Mouse (Mus musculus) limb, embryonic 14.5 days (tissue): Measurements from ENCODE around the gene E2f4. TPM values are rescaled to one million over a fixed set of nuclear protein-coding genes. Genes with fewer than 3 reads are reported as not detected.

Experiments
- ATAC-seq: fragments of 200-750 bp; cut with Nextera tagmentation; 2 replicates; pipeline ENCODE4 v1.8.0; 2017; ENCODE audit warnings: low read depth, moderate number of reproducible peaks, moderate TSS enrichment; ENCODE audit not compliant: low FRiP score
- DNase-seq: peaks from one replicate; pipeline ENCODE4 v3.0.0-alpha.2; 2015; ENCODE audit warnings: low spot score
- H3K27ac ChIP-seq: fragments of 300-500 bp; sonication (generic); replicated peaks from 2 replicates; pipeline ENCODE4 v1.5.1; 2014; ENCODE audit warnings: low read depth, mild to moderate bottlenecking, low read length, moderate library complexity, mixed read lengths
- H3K27me3 ChIP-seq: fragments of 300-500 bp; sonication (generic); 2 replicates; pipeline ENCODE4 v1.6.1; 2014; ENCODE audit warnings: low read length, mixed read lengths; ENCODE audit not compliant: control insufficient read depth, insufficient read depth
- H3K36me3 ChIP-seq: fragments of 300-500 bp; sonication (generic); 2 replicates; pipeline ENCODE4 v1.6.1; 2014; ENCODE audit warnings: mild to moderate bottlenecking, low read length, moderate library complexity, mixed read lengths; ENCODE audit not compliant: control insufficient read depth, insufficient read depth
- H3K4me1 ChIP-seq: fragments of 300-500 bp; sonication (generic); 2 replicates; pipeline ENCODE4 v1.6.1; 2014; ENCODE audit warnings: antibody characterized with exemption, low read length, mixed read lengths; ENCODE audit not compliant: control insufficient read depth, insufficient read depth
- H3K4me2 ChIP-seq: fragments of 300-500 bp; sonication (generic); replicated peaks from 2 replicates; pipeline ENCODE4 v1.6.1; 2014; ENCODE audit warnings: low read depth, mild to moderate bottlenecking, low read length, moderate library complexity; ENCODE audit not compliant: severe bottlenecking
- H3K4me3 ChIP-seq: fragments of 300-500 bp; sonication (generic); replicated peaks from 2 replicates; pipeline ENCODE4 v1.5.1; 2014; ENCODE audit warnings: low read length
- H3K9ac ChIP-seq: fragments of 300-500 bp; sonication (generic); 2 replicates; pipeline ENCODE4 v1.6.1; 2014; ENCODE audit warnings: mild to moderate bottlenecking, low read depth, low read length, moderate library complexity; ENCODE audit not compliant: severe bottlenecking
- H3K9me3 ChIP-seq: fragments of 300-500 bp; sonication (generic); 2 replicates; pipeline ENCODE4 v1.6.1; 2016; ENCODE audit warnings: low read length; ENCODE audit not compliant: control insufficient read depth
- POLR2A ChIP-seq: fragments of 200-500 bp; IDR thresholded peaks from 2 replicates; pipeline ENCODE4 v1.8.0; 2012; ENCODE audit warnings: inconsistent platforms, mild to moderate bottlenecking, moderate library complexity, borderline replicate concordance; ENCODE audit not compliant: insufficient read depth, insufficient read length; ENCODE audit errors: extremely low read depth
- WGBS: fragments of 180-500 bp; shearing (Covaris S2); extraction: QIAGEN DNeasy Blood & Tissue Kit; methylation state at CpG from one replicate; pipeline ENCODE4 v1.1.7; 2014; 5-methylcytosine and 5-hydroxymethylcytosine counted together
- polyA plus RNA-seq, 2 experiments: library from polyadenylated mRNA; depleted of rRNA in 1 of 2; stranded (reverse) in 1 of 2; unstranded in 1 of 2; fragments of >200 nt; fragmentation: Nextera tagmentation in 1 of 2; extraction: Ambion mirVana in 1 of 2; gene quantifications; 2 replicates each; pipeline versions ENCODE4 v1.2.1 to v1.2.3; 2012 to 2014

Gene E2f4
- polyA plus RNA-seq, 2 experiments, result 76.2 to 136 TPM

DNA sequence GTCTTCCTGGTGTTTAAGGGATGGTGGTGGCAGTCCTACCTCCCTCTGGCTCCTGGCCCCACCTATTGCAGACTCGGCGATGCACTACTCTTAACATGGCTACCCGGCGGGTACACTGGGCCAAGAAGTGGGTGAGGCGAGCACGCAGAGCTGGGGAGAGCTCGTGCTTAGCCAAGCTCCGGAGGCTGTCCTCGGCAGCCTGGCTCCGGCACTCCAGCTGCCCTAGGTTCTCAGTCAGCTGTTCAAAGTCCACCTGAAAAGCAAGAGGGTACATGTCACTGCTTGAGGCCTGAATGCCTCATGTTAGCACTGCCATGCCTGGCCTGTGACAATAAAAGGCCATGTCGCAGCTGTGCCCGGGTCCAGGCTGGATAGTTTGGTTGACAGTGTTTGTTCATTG is 32.9 kb downstream of the E2f4 start:
- Histone ChIP-seq H3K4me1 (peaks cover 10% of the 10 kb centered on the region), H3K27me3 (no peaks in the 10 kb centered on the region), H3K36me3 (peaks cover 69% of the 10 kb centered on the region), H3K9ac (no peak overlapping the region), H3K27ac (no peak overlapping the region), H3K4me2 (no peak overlapping the region), H3K9me3 (no peaks in the 10 kb centered on the region), H3K4me3 (no peak overlapping the region)
- TF ChIP-seq POLR2A, result no peak
- ATAC-seq (no peak), DNase-seq (no peak)
- WGBS, result 95% methylated on average over 12 of the region's 12 CpGs

DNA sequence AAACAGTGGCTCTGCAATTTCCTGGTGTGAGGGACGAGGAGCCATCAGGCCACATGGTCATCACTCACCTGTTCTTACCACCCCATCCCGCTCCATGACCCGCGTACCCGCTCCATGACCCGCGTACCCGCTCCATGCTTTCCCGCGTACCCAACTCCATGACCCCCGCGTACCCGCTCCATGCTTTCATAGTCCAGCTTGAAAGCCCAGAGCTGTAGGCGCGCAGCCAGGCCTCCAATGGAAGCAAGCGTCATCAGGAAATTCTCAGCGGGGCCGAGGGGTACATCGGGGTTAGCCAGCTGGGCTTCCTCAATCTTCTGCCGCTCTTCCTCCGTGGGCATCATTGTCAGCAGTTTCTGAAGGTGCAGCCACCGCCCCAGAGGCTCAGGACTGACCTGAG is 34.0 kb downstream of the E2f4 start:
- Histone ChIP-seq H3K9ac (no peak overlapping the region), H3K36me3 (peaks cover 80% of the 10 kb centered on the region), H3K9me3 (no peaks in the 10 kb centered on the region), H3K4me1 (peaks cover 7% of the 10 kb centered on the region; the same call in 1 of the 2 replicates), H3K27me3 (no peaks in the 10 kb centered on the region), H3K4me2 (no peak overlapping the region), H3K27ac (no peak overlapping the region), H3K4me3 (no peak overlapping the region)
- WGBS, result 94% methylated on average over 22 of the region's 22 CpGs
- DNase-seq (no peak), ATAC-seq (no peak)
- no peak for TF ChIP-seq POLR2A

DNA sequence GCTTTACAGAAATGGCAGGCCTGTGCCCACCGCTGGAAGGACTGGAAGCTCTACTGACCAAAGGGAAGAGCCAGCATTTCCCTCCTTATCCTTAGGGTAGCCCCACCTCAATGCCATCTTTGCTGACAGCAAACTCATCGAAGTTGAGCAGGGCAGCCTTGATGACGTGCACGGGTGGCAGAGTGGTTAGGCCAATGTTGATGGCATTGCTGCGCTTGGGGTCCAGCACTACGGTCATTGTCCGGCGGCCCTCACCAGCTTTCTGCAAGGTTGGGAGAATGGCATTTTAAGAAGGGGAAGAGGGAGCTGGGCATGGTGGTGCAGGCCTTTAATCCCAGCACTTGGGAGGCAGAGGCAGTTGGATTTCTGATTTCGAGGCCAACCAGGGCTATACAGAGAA is 34.5 kb downstream of the E2f4 start:
- 97% methylated on average over 9 of the region's 9 CpGs for WGBS
- Histone ChIP-seq H3K4me3 (no peak overlapping the region), H3K4me1 (peaks cover 7% of the 10 kb centered on the region; the same call in 1 of the 2 replicates), H3K36me3 (peaks cover 84% of the 10 kb centered on the region), H3K27ac (no peak overlapping the region), H3K9ac (no peak overlapping the region), H3K9me3 (no peaks in the 10 kb centered on the region), H3K4me2 (no peak overlapping the region), H3K27me3 (no peaks in the 10 kb centered on the region)
- ATAC-seq, result no peak
- no peak for TF ChIP-seq POLR2A
- no peak for DNase-seq

DNA sequence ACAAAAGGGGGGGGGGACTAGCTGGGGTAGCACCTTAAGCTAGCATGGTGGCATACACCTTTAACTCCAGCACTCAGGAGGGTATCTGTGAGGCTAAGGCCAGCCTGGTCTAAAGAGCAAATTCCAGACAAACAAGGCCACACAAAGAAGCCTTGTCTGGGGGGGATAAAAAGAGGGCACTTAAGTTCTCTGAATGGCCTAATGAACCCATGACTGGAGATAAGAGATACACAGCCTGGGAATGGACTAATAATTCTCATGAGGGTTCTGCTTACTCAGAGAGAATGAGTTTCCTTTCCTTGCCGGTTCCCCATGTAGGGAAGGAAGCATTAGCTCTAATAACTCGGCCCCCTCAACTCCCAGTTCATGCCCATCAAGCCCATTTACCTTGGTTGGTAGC is 35.1 kb downstream of the E2f4 start:
- TF ChIP-seq POLR2A, result no peak
- H3K4me1 ChIP-seq, result peaks cover under 1% of the 10 kb centered on the region; the same call in 1 of the 2 replicates
- no peaks in the 10 kb centered on the region for H3K27me3 ChIP-seq
- no peak overlapping the region for H3K4me3 ChIP-seq
- ATAC-seq (no peak), DNase-seq (no peak)
- H3K27ac ChIP-seq, result no peak overlapping the region
- no peak overlapping the region for H3K9ac ChIP-seq
- peaks cover 90% of the 10 kb centered on the region for H3K36me3 ChIP-seq
- no peak overlapping the region for H3K4me2 ChIP-seq
- 65% methylated on average over 2 of the region's 2 CpGs for WGBS
- no peaks in the 10 kb centered on the region for H3K9me3 ChIP-seq

DNA sequence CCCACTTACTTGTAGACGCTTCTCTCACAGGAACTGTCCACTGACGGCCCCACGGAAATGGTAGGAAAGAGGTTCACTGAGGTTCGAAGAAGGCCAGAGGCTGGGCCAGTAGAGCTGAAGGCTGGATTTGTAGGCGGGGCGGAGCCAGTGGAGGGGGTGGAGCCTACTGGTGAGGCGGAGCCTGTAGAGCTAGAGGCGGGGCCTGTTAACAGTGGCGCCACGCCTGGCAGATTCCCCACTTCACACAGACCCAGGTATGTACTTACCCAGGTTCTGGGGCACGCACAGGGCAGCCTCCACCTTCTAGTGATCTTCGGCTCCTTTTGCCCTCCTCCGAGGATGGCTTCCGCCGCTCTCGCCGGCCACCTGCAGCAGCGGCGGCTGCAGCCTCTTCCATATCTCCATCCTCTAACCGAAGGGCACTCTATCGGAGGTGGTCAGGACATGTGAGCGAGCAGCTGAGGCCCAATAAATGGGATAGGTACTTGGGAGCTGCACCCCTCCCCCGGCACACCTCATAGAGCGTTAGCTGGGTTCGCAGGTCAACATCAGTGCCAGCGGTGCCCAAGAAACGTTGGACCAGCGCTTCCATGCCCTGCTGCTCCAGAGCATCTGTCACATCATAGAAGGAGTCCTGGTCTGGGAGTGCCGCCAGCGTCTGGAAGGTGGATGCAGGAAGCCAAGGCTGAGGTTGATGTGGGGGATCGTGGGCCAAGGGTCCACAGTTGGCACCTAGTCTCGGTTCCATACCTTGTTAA is 39.1 kb downstream of the E2f4 start:
- no peak overlapping the region for H3K27ac ChIP-seq
- no peaks in the 10 kb centered on the region for H3K9me3 ChIP-seq
- no peak for TF ChIP-seq POLR2A
- H3K36me3 ChIP-seq, result peaks cover 55% of the 10 kb centered on the region
- H3K4me1 ChIP-seq, result 0 out of 2 replicates have a peak, but pooled peaks cover 4% of the 10 kb centered on the region
- no peak overlapping the region for H3K9ac ChIP-seq
- 58% methylated on average over 32 of the region's 32 CpGs for WGBS
- no peaks in the 10 kb centered on the region for H3K27me3 ChIP-seq
- DNase-seq (no peak), ATAC-seq (no peak)
- no peak overlapping the region for H3K4me2 ChIP-seq
- H3K4me3 ChIP-seq, result no peak overlapping the region
